Mouse (Mus musculus) ovary, postnatal 36 days (tissue): Measurements from ENCODE around the gene Frmd4b.

Experiments used
- DNase-seq: peaks from one replicate; pipeline ENCODE4 v3.0.0; 2022; ENCODE audit warnings: low spot score, mixed read lengths

The Frmd4b gene

GRCm38 (mm10) chr6:97312545-97312939 lies 304.8 kb downstream of the Frmd4b start:
- DNase-seq, result no peak

DNA sequence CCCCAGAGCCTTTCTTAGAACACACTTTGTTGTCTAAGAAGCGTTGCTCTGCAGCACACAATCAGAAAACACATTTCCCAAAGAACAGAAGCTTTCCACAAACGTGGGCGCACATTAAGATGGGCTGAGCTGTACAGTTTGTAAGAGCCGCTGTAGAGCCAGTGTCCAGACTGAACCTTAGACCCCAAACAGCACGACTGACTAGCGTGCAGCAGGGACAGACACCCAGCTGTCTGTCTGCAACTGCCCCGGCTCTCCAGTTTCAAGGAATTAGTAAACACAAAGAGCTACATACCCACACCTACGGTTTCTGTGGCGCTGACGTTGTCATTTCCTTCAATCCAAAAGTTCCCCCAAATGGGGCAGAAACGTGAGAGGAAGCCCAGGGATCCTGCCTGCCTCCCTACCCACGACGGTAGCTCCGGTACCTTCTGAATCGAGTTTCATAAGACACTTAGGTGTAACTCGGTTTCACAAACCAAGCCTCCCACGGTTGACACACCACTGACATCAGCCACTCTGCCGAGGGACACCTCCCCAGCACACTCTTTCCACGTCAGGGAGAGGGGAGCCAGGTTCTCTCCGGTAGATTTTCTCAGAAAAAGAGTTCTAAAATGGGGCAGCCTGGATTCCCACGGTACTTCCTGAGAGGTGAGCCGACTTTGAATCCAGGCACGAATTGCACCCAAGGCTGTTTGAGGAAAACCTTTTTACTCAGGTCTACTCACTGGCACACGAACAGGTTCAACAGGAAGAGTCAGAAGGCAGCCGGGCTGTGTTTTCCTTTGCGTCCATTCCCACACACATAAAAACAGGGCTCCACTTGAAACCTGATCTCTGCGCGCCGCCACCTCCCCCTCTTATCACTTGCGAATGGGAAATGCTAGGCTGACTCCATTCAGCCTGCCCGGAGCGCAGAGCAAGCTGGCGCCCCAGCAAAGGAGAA lies 305.5 kb downstream of the Frmd4b start:
- peak; percentile 66 for DNase-seq

GRCm38 (mm10) chr6:97310901-97311331 lies 306.4 kb downstream of the Frmd4b start:
- no peak for DNase-seq

DNA sequence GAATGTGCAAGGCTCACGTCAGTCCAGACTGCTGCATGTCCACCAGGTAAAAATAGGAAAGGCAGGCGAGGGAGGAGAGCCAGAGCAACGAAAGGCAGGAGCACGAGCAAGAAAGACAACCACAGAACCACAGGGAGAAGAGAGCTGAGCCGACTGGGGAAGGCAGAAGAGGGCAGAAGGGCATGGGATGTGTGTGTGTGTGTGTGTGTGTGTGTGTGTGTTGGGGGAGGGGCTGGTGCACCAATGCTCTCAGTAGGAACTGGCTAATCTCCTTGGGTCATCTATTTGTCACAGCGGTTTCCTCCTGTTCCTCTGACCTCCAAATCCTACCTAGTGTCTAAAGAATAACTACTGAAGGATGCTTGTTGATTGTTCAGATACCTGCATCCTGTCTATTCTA lies 308.2 kb downstream of the Frmd4b start:
- no peak for DNase-seq

- no peak for DNase-seq
These were observed 308.8 kb downstream of the Frmd4b start for GRCm38 (mm10) chr6:97308562-97308961.

DNA sequence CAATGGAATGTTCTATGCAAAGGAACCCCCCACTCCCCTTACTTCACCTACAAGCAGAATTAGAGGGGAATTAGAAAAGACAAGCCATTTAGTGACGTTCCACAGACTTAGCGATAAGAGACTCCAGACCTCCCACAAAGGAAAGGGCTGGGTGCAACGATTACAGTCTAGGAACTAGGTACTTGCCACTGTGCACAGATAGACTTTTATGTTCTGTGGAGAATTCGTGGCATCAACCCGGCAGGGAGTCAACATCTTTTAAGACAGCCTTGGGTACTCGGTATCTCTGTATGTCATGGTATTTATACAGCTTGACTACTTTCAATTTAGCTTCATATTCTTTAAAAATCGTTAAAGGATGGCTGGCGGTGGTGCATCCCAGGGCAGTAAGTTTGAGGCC lies 310.1 kb downstream of the Frmd4b start:
- no peak for DNase-seq

GRCm38 (mm10) chr6:97306351-97306750 lies 311.0 kb downstream of the Frmd4b start:
- DNase-seq, result no peak

DNA sequence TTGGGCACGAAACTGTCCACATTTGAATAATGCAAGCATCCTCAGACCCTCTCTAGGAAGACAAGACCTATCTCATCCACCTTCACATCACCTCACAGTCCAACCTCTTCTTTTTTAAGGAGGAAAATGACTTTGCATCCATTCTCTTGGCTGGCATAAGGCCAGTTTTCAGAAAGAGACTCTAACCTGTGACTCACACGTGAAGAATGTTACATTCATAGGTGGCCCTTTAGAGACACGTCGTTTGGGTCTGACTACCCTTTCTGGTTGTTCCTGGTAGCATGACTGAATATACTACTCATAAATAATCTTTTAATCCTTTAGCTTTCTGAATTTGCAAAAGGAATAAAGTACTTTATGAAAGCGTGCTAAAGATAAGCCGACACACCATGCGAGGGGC lies 311.9 kb downstream of the Frmd4b start:
- no peak for DNase-seq

DNA sequence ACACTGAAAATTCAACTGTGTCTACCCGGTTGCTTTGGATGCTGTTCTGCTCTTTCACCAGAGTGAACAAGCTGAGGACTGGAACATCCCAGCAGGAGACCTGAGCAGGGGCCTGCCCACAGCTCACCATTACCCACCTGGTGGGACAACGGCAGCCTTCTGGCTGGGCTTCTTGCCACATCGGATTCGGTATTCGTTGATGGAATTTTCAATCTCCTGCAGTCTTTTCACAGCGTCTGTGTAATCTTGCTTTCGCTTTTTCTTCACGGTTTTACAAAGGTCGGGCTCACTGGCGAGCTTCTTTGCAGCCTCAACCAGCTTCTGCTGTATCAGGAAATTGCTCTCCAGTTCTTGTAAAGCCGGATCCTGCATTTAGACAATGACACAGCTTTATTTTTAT lies 312.3 kb downstream of the Frmd4b start:
- DNase-seq, result no peak

DNA sequence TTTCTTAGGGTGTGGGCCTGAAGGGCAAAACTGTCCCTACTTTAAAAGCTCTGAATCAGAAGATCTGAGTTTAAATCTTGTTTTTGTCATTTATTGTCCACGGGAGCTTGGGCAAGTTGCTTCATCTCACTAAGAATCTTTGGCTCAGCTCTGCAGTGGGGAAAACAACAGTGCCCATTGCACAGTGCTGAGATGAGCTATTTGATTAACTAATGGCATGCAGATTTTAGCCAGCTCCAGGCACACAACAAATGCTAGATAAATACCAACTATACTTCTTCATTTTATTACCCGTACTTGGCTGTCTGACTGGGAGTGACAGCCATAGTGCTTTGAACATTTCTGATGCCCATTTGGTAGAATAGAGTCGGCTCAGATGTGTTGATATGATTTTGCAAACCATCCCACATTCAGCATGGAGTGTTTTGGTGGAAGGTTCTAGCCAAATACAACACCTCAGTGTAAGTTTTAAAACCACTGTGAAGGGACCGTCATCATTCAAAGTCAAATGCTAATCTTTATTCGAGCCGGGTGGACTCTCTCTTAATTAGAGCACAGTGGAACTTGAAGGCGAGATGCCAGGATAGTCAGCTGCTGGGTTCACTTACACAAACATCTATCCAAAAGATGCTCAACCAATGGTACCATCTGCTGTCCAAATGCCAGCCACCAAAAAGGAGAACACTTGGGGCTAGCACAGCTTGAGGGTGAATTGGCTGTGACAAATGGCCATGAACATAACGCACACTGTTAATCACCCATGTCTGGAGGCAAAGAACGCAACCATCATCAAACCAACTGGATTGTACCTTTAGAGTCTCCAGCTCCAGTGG lies 313.8 kb downstream of the Frmd4b start:
- no peak for DNase-seq

GRCm38 (mm10) chr6:97302303-97302702 lies 315.0 kb downstream of the Frmd4b start:
- DNase-seq, result no peak

- no peak for DNase-seq
These were observed 316.7 kb downstream of the Frmd4b start for GRCm38 (mm10) chr6:97300659-97301058.

- DNase-seq, result no peak
These were observed 317.2 kb downstream of the Frmd4b start for GRCm38 (mm10) chr6:97300180-97300579.

DNA sequence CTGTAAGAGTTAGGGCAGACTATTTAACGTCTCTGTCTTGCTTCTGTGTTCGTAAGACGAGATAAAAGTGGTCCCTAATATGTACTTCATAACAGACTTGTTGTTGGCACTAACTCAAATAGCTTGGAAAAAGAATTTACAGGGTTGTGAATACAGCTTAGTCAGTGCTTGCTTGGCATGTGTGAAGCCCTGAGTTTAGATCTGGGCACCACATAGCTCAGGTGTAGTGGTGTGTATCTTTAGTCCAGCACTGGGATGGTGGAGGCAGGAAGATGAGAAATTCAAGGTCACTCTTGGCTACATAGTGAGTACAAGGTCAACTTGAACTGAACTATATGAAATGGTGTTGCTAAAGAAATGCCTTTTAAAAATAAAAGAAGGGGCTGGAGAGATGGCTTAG lies 320.2 kb downstream of the Frmd4b start:
- DNase-seq, result no peak

- no peak for DNase-seq
These were observed 321.3 kb downstream of the Frmd4b start for GRCm38 (mm10) chr6:97295866-97296527.

DNA sequence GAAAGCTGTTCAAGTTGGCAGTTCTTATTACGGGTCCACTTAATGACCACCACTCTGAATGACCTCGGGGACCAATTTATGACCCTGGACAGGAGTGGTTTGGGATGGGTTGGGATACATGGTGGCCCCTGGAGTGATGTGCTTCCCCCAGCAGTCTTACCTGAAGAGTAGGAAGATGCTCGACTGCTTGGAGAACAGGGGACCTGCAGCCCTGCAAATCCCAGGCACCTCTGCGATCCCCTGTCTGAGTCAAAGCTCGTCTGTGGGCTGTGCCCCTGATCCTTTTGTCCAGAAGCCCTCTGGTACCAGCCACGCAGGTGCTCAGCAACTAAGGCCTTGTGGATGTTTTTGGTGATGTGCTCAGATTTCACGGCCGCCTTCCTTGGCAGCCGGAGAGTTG lies 321.9 kb downstream of the Frmd4b start:
- DNase-seq, result no peak

GRCm38 (mm10) chr6:97293667-97294569 lies 323.4 kb downstream of the Frmd4b start:
- no peak for DNase-seq

DNA sequence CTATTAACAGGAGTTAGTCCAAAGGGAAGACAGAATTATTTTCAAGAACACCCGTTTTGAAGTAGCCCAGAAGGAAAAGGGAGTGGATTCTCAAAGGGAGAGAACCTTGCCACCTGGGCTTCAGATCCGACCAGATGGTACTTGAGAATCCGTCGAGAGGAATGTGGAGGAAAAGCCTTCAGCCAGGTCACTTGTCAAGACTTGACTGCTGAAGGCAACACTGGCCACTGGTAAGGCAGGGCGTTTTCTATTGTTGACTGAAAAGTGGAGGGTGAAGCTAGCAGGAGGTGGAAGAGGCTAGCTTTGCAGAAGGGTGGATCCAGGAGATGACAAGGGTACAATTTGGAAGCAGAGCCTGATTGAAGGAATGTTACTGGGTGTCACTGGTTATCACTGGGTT lies 324.4 kb downstream of the Frmd4b start:
- no peak for DNase-seq

DNA sequence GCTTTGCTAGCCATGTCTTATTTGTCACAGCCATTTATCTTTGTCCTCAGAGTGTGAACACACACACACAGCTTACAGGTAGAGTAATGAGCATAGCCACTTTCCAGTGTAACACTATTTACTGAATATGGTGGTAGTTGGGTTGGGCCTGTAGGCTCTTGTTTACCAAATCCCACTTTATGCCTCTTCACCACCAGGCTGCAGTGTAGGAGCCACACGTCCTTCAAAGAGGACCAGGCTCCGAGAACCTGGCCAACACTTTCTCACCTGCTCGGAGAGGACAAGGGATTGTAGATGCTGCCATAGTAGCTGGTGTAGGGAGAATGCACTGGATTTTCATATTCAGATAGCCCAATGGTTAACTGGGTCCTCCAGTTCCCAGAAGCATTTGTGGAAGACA lies 325.2 kb downstream of the Frmd4b start:
- no peak for DNase-seq

DNA sequence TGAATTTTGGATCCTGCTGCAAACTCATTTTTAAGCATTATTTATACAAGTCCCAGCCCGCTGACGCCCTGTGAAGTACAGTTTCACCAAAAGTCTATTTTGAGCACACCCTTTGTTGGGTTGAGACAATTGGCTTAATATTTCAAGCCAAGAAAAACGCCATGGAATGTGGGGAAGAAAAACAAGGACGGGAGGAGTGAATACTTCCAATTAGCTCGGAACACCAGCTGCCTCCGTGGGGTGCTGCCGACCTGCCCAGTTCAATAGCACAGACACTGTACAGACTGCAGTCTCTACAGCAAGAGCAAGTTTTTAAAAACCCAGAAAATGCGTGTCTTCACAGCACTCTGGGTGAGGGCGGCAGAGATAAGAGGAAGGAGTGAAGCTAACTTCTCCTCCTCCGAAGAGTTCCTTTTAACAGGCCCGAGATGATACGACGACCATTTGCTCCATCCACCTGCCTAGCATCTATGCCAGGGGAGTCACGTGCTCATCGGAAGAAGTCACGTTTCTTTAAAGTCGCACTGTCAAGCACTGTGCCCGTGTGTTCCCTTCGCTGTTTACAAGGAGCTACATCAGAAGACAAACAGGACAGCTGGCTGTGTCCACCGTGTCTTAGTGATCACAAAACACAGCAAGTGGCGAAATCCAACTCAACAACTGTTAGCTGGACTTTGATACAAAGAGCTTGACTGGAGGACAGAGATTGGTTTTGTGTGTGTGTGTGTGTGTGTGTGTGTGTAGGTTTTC lies 326.0 kb downstream of the Frmd4b start:
- no peak for DNase-seq

- DNase-seq, result no peak
These were observed 326.7 kb downstream of the Frmd4b start for GRCm38 (mm10) chr6:97290687-97291086.
